Mouse (Mus musculus) spleen, adult 2 months (tissue): ENCODE results near the gene Cbln3.

Experiments used
- CTCF ChIP-seq: fragments of 200-500 bp; IDR thresholded peaks from 2 replicates; pipeline ENCODE4 v1.5.1; 2011; ENCODE audit warnings: mild to moderate bottlenecking, inconsistent platforms; ENCODE audit not compliant: insufficient read depth, insufficient read length, insufficient replicate concordance; ENCODE audit errors: extremely low read depth
- POLR2A ChIP-seq: fragments of 200-500 bp; IDR thresholded peaks from 2 replicates; pipeline ENCODE4 v1.6.1; 2011; ENCODE audit warnings: low read depth, low read length, inconsistent platforms

- no peak for TF ChIP-seq CTCF
- no peak for TF ChIP-seq POLR2A
Measured at GRCm38 (mm10) chr14:55872039-55872438, 12.2 kb downstream of the Cbln3 start.
